Mouse (Mus musculus): ENCODE measurements around the gene Rnase9. TPM values are rescaled to one million over a fixed set of nuclear protein-coding genes. Genes with fewer than 3 reads are reported as not detected.
"Not testable (repeated sequence)": the region's sequence is repeated elsewhere in the genome, so short reads cannot be mapped to it uniquely, and the experiment has no call there.

Rnase9 gene
- total RNA-seq, 2 experiments from 2014 or later: not detected

DNA sequence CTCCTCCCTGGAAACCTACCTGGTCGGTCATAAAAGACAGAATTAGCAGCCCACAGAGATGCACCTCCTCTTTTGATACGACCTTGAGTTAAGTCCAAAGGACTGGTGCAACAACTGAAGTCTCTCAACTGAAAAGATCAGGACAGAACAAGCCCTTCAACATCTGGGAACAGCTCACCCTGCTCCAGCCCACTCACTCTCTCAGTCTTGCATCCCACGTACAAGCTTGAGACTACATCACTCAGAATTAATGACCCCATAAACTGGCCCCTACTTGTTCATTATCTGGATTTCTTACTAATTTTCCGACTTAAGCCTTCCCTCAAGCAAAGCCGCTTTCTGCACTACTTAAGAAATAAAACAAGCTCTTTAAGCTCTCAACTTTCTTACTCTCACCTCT is 11.5 kb upstream of the Rnase9 start:
- intact Hi-C loops (cut with DNase I): no loop called here
- no peak for DNase-seq

DNA sequence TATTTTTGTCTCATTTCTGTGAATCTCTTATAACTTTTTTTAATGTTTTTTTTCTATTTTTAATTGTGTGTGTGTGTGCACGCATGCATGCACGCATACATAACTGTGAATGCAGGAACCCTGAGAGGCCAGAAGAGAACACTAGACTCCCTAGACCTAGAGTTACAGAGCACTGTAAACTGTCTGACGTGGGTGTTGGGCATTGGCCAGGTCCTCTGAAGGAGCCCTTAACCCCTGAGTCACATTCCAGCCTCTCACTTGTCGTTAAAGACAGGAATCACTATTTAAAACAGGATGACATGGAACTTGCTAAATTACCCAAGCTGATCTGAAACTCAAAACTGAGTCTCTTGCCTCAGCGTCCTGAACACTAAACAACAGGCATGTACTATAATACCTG is 10.3 kb upstream of the Rnase9 start:
- intact Hi-C loops (cut with DNase I): no loop called here
- DNase-seq: no peak

DNA sequence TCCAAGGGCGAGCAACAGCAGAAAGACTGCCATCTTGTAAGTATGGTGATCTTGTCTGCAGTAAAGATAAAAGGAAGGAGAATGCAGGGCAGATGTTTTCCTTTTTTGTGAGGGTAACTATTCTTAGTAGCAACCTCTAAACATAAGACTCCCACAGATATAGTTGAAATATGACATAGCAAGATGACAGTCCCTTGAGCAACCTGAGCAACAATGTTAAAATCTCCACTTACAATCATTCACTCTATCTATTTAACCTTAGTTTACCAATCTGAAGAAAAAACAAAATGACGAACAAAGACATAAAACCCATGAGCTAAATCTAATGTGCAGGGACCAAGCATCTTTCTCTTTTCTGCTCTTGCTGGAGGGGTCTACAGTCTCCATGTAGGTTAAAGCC is 8.4 kb upstream of the Rnase9 start, which contains the start of gene Rnase11:
Rnase11 (minus strand) TSS at position 101 of the 400 bp plus-strand sequence.
- no peak for DNase-seq
- intact Hi-C loops (cut with DNase I): no loop called here

DNA sequence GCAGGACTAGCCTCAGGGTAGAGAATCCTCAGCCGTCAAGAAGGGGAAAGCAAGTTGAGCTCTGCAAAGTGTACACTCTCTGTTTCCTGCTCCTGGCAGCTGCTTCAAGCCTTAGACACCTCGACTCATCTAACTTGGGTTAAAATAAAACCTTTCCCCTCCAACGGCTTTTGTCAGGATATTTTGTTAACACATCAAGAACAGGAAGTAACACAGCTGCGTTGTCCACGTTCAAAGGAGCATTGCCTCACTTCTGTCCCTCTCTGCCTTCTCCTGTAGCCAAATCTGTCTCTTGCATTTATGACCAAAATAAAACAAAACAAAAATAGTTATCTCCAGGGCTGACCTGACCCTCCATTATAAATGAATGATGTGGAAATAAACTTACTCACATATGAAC is 6.2 kb upstream of the Rnase9 start:
- DNase-seq: no peak
- intact Hi-C loops (cut with DNase I): no loop called here

DNA sequence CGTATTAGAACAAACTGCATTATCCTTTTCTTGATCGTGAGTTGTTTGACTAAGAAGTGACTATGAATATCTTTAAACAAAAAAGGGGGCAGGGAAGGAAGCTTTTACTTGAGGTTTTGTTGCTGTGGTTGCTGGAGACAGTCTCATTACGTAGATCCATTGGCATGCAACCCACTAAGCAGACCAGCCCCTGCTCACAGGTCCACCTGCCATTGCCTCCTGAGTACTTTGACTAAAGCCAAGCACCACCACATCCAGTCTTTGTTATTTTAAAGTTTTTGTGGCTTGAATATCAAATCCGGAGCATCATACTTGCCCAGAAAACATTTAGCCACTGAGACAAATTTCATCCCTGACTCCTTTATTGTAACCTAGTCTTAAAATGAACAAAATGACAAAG is 5.5 kb downstream of the Rnase9 start:
- intact Hi-C loops (cut with DNase I): no loop called here
- DNase-seq: no peak

DNA sequence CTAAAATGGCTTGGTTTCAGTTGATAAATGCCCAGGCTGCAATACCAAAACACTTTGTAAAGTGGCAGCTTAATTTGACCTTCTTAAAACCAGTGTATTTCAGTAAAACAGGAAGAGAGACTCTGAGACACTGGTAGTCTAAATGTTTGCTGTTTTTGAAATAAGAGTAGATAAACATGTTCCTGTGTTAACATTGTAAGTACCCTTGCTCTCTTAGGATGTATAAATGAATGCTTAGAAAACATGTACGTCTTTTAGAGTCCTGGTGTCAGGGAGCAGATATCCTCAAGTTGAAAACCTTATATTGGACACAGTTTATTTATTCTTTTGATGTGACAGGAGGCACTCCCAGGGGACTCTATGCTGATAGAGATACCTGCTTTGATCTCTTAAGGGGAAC is 6.5 kb downstream of the Rnase9 start:
- DNase-seq: no peak
- intact Hi-C loops (cut with DNase I): no loop called here

DNA sequence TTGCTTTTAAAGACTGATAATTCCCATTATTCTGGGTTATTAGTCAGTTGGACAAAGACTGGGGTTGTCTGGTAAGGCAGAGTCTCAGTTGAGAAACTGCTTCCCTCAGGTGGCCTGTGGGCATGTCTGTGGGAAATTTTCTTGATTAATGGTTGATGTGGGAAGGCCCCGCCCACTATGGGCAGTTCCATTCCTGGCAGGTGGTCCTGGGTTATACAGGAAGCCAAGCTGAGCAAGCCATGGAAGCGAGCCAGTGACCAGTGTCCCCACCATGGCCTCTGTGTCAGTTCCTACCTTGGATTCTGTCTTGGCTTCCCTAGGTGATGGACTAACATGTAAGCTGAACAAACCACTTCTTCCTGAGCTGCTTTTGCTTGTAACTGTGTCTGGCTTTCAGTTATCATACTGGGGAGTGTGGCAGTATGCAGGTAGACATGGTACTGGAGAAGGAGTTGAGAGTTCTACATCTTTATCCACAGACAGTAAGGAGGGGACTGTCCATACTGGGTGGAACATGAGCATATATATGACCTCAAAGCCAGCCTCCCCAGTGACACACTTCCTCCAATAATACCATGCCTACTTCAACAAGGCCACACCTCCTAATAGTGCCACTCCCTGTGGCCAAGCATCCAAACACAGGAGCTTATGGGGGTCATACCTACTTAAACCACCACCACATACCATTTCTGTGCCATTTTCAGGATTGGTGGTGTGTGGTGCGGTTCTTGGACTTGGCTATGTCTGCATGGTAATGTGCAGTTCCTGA is 14.1 kb downstream of the Rnase9 start:
- DNase-seq: no peak
- intact Hi-C loops (cut with DNase I): loop anchor here (2.0 kb wide), 1 partner anchor 51 kb away; no protein-coding TSS in a partner anchor

DNA sequence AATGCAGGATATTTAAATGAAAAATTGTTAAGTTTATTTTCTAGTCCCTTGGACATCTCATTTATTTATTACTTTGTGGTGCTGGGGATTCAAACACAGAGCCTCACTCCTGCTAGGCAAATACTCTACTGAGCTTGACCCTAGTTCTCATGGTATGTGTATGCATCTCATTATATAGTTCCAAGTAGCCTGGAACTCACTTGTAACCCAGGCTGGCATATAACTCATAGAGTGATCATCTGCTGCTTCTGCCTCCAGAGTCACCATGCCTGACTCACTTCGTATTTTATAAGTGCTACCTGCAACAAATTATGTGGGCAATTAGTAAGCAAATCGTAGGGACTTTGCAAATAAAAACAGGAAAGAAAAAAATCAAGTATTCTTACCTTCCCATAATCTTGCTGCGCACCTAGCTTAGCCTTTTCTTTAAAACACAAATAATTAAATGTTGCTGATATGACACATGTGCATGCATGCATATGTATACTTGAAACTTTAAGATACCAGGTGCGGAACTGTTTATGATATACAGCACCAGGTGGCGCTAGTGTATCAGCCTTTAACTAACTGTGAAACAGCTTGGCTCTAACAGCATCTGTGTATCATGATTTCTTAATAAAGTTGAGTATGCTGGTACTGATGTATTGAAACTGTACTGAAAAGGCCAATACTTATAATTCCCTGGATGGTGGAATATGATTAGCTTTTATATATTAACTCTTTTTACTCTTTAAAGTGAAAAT is 15.1 kb downstream of the Rnase9 start:
- DNase-seq: peak; percentile 64 to 69
- intact Hi-C loops (cut with DNase I): loop anchor here (1.0 to 2.0 kb wide), 3 partner anchors 37 to 72 kb away; no protein-coding TSS in a partner anchor

DNA sequence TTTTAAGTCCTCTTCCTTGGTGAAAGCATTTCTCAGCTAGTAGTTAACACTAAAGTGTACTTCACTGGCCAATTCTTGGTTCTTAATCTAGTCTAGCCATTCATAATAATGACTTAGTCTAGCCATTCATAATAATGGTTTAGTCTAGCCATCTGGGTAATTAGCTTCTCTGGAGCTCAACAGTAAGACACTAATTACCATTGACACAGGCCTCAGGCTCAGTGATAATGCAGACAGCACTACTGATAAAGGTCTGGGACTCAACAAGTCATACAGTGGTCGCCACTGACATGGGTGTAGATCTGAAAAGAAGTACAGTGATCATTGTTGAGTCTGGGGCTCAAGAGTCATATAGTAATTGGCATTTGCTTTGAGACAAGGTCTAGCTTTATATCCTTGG is 16.8 kb downstream of the Rnase9 start:
- no peak for DNase-seq
- intact Hi-C loops (cut with DNase I): no loop called here

DNA sequence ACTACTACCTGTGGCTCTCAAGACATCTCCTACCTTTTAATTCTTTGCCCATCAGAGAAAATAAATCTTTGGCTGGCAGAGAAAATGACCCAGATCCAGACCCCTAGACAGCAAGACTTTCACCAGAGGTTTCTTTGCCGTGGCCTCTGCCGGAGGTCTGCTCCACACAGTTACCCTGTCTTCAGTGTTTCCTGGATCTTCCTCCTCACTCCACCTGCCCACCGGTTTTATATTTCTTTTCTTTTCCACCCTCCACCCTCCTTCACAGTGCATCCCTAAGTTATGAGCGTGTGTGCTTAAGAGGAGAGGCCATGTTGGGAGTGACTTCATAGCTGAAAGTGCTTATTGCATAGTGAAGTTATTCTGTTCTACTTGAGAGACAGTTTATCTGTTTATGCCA is 18.2 kb downstream of the Rnase9 start:
- intact Hi-C loops (cut with DNase I): no loop called here
- no peak for DNase-seq

DNA sequence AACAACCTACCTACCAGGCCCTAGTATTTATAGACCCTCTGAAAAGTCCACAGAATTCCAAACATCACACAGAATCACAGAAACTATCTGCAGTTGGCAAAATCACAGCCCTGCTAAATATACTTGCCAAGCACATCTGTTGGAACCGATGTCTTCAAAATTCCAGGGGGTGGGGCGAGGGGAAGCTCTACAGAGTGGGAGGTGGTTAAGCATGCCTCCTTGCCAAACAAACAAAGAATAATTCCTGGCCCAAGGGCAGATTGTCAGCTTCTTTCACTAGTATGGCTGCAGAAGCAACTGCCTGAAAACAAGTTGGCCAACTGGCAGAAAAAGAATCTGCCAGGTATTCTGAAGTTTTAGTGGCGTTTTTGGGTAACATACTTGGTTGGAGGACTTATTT is 24.4 kb downstream of the Rnase9 start:
- DNase-seq: peak; percentile 31 to 34
- intact Hi-C loops (cut with DNase I): loop anchor here (5.0 kb wide), 1 partner anchor 35 kb away; no protein-coding TSS in a partner anchor

DNA sequence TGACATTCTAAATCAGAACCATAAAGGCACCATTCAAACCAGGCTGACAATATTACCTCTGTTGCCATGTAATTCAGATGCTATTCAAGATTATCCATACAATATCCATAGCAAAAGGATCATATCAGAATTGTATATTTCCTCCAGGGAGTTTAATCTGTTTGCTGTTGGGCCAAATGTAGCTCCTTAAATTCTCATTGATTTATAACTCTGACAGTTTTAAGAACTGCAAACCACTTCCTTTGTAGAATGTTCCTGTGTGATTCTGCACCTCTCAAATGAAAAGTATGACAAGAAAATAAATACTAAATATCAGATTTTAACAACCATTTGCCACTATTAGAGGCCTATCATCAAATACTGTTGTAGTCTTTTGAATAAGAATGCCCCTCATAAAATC is 25.9 kb downstream of the Rnase9 start:
- intact Hi-C loops (cut with DNase I): loop anchor here (5.0 kb wide), 1 partner anchor 33 kb away; no protein-coding TSS in a partner anchor

DNA sequence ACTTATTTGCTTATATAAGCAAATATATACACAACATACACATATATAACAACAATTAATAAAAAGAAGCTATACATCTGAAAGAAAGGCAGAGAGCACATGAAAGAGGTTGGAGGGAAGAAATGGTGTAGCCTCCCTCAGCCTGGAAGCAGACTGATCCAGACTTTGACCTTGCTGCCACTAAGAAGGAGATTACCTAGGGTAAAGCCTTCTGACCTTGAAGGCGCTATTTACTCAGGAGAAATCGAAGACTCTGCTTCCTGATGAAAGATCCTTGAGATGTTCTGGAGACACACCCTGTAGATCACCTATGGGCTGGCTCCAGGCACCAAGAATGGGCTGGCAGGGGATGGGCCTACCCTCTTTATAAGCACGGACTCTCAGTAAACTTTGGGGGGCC is 26.9 kb downstream of the Rnase9 start:
- not testable (repeated sequence) for DNase-seq
- intact Hi-C loops (cut with DNase I): loop anchor here (5.0 kb wide), 1 partner anchor 32 kb away; no protein-coding TSS in a partner anchor

More for the DNA sequence above, 25.9 kb downstream of the Rnase9 start:
- no peak for DNase-seq

DNA sequence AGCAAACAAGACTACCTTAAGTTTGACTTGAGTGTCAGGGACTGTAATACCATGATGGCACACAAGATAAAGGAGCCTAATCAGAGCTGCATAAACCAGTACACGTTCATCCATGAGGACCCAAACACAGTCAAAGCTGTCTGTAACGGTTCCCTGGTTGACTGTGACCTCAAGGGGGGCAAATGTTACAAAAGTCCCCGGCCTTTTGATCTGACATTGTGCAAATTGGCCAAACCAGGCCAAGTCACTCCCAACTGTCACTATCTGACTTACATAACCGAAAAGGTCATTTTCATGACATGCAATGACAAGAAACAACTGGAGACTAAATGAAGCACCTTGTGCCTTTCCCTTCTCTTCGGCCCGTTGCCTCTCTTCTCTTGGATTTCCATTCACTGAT is 32.1 kb downstream of the Rnase9 start:
- DNase-seq: no peak
- intact Hi-C loops (cut with DNase I): no loop called here

DNA sequence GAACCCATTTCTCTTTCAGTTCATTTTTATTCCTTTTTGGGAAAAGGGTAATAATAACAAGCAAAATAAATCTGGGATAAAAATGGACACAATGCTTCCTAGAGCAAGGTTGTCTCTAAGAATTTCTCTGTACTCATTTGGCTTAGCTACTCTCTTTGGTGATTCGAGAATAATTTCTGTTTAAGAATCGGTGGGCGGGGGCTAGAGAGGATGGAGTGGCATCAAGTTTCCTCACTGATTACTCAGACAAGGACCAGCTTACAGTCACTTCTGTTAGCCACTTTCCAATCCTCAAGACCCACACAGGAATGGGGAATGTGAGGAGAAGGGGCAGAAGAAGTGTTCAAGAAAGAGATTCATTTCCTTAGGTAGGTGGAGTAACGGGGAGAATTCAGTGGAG is 32.9 kb downstream of the Rnase9 start:
- DNase-seq: no peak
- intact Hi-C loops (cut with DNase I): no loop called here

DNA sequence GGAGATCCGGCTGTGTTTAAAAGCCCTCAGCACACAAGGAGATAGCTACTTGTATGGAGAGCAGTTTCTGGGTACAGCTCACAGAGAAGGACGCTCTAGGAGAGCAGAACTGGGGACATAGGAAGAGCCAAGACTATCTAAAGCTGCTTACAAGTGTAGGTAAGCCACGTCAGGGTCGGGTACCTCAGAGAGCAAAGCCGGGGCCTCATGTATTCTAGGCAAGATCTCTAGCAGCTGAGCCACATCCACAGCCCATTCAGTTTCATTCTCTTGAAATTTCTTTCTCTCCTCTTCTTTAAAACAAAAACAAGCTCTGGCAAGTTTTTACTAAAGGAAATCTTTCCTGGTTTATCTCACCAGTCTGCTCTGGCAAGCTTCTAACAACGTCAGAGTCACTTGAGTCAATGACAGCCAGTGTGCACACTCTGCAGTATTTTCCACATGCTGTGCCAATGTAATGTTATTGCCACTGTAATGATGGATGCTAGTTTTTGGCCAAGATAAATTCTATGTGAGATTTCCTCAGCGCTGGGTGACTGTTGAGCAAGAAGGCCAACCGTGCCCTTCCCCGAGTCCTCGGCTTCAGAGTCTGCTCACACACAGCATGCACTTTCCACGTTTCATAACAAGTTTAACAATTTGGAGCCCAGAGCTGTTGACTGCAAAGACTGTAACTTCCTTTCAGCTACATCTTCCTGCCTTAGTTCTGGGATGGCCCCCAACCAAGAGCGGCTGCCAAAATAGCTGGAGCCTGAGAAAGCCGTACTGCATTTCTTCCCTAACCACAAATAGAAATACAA is 33.6 kb downstream of the Rnase9 start:
- intact Hi-C loops (cut with DNase I): no loop called here
- peak; percentile 60 to 76 for DNase-seq

DNA sequence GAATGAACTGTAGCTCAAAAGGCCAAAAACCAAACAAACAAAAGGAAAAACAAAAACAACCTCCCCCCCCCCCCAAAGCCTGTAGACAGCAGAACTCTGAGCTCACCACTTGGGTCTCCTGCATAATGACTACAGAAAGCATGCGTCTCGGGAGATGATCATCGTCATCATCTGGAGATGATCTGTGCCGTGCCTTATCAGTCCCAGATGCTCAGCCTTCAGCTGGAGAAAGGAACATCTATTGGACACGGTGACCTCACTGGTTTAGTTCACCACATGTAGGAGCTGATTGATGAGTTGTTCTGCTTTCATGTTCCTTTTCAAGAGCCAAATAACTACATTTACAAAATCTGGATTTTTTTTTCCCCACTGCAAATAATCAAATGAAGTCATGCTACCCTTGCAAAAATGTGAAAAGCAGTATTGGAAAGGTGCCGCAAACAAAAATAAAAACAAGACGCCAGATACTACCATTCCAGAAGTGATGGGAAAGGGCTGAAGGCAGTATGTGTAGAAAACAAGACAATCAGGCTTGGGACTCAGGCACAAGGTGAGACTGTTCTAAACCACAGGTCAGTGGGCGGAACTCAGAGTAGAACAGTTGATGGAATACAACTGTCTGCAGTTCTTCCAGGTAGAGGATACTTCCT is 34.4 kb downstream of the Rnase9 start, which contains the start of gene Rnase10:
Rnase10 (plus strand) TSS at position 600 of the 650 bp plus-strand sequence.
- intact Hi-C loops (cut with DNase I): no loop called here

DNA sequence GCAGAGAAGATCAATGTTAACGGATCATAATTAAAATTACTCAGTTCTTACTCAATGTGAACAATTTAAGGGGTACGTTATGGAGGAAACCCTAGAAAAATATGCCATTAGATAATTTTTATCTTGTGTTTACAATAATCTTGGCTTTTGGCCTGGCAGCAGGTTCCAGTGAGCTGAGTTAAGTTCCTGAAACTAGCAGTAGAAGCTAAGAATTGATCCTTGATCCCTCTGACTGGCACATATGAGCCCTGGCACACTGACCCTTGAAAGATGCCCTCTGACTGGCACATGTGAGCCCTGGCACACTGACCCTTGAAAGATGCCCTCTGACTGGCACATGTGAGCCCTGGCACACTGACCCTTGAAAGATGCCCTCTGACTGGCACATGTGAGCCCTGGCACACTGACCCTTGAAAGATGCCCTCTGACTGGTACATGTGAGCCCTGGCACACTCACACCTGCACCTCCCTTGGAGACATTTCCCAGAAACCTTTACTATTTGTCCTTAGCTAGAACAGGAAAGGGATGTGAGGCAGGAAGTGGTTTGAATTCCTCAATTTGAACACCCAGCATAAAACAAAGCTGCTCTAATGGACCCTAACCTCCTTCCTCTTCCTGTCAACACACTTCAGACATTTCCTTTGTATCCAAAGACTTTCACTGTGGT is 43.5 kb downstream of the Rnase9 start:
- DNase-seq: no peak
- intact Hi-C loops (cut with DNase I): loop anchor here (2.0 kb wide), 1 partner anchor 15 kb away; no protein-coding TSS in a partner anchor

More for the DNA sequence above, 34.4 kb downstream of the Rnase9 start, which contains the start of gene Rnase10:
- DNase-seq: no peak

DNA sequence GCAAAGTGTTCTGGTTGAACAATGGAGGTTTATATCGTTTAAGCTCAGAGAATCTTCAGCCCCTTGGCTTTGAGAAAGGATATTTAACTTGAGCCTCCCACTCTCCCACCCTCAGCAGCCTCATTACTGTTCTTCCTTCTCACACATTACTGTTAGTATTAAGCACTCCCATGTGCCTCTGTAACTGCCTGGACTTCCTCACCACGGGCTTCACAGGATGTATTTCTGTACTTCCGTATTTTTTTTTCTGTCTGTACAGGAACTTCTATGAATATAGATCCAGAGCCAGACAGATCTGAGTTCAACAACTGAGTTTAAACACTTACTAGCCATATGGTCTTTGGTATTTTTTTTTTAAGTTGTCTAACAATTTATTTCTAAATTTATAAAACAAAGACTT is 44.6 kb downstream of the Rnase9 start:
- no peak for DNase-seq
- intact Hi-C loops (cut with DNase I): no loop called here

DNA sequence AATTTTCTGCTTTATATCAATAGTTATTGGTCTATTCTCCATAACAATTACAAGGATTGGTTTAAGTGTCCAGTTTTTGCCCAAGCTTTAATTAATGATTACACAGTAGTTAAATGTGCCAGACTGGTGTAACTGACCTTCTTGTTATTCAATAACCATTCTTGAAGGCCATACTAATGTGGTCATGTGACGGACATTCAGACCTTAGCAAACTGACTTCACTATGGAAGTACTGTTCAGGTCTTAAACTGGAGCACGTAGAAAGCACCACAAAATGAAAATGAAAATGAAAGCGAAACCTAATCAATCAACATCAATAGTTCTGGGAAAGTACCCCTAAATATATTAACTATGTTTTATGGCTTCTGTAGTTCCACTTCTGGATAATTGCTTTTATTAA is 50.6 kb downstream of the Rnase9 start:
- no peak for DNase-seq
- intact Hi-C loops (cut with DNase I): no loop called here
